Mouse (Mus musculus) bone marrow, adult 2 months (tissue): ENCODE results near the gene Btbd3.

Source experiments
- CTCF ChIP-seq: fragments of 200-500 bp; IDR thresholded peaks from 2 replicates; pipeline ENCODE4 v1.5.1; 2011; ENCODE audit warnings: low read length, control low read depth; ENCODE audit not compliant: control insufficient read depth, insufficient read depth
- POLR2A ChIP-seq: fragments of 200-500 bp; IDR thresholded peaks from 2 replicates; pipeline ENCODE4 v1.6.1; 2011; ENCODE audit warnings: low read depth, mild to moderate bottlenecking, control low read depth, low read length, borderline replicate concordance; ENCODE audit not compliant: control insufficient read depth

DNA sequence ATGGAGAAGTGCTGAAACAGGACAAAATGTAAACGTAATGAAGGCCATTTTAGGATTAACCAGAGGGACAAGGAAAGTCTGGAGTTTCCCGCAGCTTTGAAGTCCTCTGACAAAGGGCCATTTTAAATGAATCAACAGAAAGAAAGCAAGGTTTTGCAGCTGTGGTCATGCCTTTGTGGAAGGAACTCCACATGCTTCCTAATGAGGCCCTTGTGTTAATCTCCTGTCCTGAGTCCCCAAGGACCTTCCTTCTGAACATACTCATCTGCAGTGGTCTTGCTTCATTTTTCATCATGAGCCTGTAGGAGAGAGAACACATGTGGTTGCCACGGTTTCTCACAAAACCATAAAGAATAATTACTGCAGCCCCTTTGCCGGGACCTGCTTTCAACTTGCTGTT is 275.6 kb downstream of the Btbd3 start:
- TF ChIP-seq POLR2A (no peak), CTCF (no peak)
